Mouse (Mus musculus) layer of hippocampus, adult 18-20 months (tissue): Measurements from ENCODE around the gene Anks4b. TPM values are rescaled to one million over a fixed set of nuclear protein-coding genes. Genes with fewer than 3 reads are reported as not detected.

Source experiments
- DNase-seq, 2 experiments: peaks; one replicate each; pipeline ENCODE4 v3.0.0; 2022; ENCODE audit warnings: low spot score in 2 of 2
- total RNA-seq, 2 experiments: library from RNA; stranded (reverse); gene quantifications; 2 replicates each; pipeline ENCODE4 v1.2.3; 2021

Gene Anks4b
- total RNA-seq, 2 experiments from 2014 or later = 0.30 to 0.32 TPM

DNA sequence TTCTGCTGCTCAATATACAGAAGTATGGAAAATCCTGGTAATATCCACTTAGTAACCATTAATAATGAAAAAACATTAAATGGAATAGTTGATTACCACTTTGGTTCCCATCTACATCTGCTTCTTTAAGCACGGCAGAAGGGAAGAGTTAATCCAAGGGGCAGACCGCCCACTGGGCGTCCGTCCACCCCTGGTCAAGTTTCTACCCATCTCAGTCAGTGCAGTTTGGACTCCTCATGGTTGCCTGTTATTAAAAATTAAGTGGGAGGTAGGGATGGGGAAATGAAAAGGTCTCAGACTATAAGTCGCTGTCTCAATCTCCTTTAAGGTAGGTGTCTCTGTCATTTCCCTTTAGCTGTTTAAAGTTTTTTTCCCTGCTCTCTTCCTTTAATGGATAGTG lies 15.3 kb downstream of the Anks4b start:
- no peak for DNase-seq

DNA sequence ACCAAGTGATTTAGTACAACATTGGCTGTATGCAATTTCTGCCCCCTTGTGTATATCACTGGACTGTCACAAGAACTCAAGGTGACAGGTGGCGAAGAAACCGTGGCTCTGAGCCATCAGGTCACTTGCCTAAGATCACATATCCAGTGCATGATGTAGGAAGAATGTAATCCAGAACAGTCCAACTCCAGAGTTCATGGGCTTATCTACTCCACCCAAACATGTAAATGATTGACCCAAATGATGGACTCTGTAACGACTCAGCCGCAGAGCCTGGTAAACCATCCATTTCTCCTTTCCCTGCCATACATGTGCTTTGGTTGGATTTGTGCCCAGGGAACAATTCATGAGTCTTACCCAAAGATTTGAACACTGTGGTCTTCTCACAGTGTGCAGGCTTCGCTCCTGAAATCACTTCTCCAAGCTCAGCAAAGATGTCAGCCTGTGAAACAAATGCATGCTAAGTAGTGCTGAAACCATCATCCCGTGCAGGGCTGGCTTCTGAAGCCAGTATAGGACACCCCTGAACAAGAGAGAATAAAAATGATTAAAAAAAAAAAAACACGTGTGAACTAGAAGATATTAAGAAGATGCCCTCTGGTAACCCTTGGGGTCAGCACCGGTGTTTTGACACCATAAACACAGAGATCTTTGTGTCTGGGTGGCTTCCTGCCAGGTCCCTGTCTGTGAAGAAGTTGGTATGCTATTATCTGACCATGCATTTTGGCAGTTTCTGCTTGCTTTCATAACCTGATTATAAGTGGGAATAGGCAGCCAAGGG lies 15.9 kb downstream of the Anks4b start:
- no peak for DNase-seq

DNA sequence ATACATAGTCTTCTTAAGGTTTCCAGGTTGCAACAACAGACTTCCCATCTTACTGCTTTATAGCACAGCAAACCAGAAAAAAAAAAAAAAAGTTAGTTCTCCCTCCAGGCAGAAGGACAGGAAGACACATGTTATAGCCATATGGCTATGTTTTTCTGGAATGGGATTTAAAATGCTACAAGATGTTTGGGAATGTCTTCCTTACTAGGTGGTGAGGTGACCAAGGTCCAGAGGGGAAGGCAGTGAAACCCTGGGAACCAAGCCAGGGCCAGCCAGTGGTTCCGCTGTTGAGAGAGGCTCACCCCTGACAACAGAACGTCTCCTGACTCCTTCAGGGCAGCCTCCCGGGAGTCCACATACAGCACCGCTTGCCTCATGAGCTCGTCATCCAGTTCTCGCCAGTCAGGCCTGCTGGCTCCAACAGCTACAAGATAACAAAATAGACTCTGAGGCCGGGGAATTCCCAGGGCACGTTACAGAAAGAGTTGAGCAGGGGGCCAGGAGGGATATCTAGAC lies 16.6 kb downstream of the Anks4b start:
- no peak for DNase-seq

DNA sequence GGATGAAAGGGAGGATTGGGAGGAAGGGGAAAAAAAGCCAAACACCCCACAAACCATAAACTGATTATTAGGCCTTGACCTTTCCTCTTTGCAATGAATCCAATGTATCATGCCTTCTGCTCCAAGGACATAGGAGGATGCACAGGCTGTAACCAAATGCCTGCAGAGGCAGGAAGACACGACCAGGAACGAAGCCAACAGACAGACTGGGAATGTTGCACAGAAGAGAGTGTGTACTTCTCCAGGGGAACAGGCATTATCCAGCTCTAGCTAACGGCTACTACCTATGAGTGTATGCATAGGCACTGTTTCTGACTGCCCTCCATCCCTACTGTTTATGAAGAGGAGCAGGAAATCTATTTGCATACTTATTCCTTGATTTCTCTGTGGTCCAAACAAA lies 18.5 kb downstream of the Anks4b start:
- peak in 1 of 2 experiments; percentile 54 for DNase-seq

DNA sequence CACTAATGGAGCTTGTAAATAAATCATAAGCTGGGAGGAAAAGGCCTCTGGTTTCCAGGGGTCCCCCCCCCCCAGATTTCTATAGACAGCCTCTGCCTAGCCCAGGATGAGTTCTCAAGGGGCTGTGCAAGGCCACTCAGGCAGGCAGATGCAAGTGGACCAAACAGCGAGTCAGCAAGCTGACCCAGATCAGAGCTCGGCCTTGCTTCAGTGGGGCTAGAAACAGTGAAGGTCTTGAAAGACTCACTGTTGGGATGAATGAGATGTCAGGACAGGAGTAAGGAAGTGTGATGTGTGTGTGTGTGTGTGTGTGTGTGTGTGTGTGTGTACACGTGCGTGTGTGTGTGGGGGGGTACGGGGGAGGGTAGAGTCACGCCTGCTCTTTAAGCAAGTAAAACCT lies 19.2 kb downstream of the Anks4b start:
- no peak for DNase-seq

DNA sequence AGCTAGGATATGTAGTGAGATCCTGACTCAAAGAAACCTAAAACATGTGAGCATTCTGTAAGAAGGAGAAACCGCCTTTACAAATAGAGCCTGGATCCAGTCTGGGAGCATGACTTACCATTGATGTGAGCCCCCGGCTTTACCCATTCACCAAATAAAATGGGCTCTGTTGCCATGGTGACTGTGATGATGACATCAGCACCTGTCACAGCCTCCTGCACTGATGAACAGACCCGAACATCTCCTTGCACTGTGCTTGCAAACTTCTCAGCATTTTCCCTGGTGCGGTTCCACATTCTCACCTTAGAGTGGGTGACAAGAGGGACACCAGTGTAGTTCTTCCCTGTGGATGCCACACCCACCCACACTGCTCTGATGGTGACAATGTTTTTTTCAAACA lies 21.5 kb downstream of the Anks4b start:
- DNase-seq = no peak

DNA sequence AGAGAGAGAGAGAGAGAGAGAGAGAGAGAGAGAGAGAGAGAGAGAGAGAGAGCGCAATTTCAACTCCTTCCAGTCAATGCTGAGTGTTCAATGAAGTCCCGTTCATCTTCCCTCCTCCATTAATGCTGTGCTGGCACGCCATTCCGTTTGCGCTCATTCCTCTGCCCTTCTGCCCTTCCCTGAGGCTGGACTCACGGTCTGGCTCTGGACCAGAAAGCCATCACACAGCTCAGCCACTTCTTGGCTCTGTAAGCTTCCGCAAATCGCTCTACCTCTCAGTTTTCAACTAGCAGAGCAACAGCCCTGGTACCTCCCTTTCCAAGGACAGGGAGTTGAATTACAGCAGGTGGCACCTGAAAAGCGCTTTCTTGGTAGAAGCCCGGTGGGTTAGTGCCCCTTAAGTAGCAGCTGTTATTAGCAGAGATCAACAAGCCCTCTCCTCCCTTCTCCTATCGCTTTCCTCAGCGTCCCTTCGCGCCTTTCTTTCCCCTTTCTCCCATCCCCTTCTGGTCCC lies 27.6 kb downstream of the Anks4b start:
- DNase-seq = no peak

DNA sequence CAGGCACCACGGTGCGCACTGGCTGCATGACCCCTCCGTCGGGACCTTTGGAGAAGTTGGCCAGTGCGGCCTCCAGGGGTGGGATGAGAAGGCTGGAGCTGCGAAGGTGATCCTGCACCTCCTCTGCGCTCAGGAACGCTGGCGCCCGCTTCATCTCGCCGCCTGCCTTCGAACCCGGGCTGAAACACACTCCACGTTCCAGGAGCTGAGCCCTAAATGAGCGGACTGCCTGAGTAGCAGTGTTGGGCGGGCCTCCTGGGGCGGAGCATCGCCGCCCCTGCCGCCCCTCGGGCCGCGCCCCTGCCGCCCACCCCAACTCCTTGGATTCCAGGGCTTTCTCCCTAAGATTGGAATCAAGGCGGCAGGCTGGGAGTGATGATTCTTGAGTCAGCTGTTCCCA lies 28.1 kb downstream of the Anks4b start, which contains the start of gene Crym:
Gene Crym (minus strand): TSS at position 341 of the 400 bp plus-strand sequence.
- DNase-seq = peak; percentile 44 to 54

DNA sequence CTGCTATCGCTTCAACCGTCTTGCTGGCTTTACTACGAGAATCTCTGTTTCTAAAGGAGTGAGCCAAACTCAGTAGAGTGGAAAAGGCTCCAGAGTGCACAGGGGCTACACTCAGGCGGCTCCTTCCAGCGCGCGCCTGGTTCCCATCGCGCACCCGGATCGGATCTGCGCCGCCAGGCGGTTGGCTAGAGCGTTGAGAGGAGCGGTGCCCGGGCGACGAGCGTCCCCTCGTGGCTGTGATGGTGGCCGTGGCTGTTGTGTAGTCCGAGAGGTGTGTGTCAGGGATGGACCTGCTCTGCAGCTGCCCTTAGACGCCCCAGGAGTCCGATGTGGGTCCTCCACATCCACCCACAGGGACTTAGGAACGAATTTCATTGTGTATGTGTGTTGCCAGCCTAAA lies 30.1 kb downstream of the Anks4b start, which contains the start of gene Abca14:
Gene Abca14 (plus strand): TSS at position 173 of the 400 bp plus-strand sequence.
- peak; percentile 79 to 93 for DNase-seq

DNA sequence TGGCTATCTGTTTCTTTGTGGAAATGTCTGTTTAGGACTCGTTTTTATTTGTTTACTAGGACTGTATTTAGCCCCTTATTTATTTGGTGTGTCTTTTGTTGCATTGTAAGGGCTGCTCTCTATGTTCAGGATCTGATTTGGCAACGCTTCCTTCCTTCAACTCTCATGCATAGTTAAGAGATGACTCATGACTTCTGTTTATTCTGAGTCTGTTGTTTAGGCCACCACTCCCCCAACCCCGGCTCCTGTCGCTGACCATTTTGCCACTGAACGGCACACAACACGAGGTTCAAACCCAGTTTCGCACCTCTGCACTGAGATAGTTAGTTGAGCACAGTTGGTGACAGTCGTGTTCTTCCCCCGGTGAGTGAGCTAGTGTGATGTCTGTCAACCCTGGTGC lies 32.3 kb downstream of the Anks4b start:
- no peak for DNase-seq

DNA sequence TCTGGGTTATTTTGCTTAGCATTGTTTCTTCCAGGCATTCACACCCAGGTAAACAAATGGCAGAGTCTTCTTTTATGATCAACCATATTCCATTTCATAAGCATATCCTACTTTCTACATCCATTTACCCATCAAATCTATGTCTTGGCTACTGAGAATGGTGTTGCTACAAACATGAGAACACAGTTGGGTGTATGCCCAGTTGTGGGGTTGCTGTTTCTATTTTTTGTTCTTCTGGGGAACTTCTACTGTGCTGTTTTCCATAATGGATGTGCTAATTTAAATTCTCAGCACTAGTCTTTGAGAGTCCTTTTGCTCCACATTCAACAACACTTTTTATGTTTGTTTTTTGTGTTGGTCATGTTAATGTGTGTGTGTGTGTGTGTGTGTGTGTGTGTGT lies 54.9 kb downstream of the Anks4b start:
- DNase-seq = peak in 1 of 2 experiments; percentile 44

Other genes starting within 250 kb of the Anks4b start
- under 1 TPM; 0.20 to 0.52 TPM for gene Dnah3, start 78.6 kb upstream of the Anks4b start, total RNA-seq
- gene Tmem159, start 71.5 kb upstream of the Anks4b start, total RNA-seq = 10 to 100 TPM in 1 of 2 experiments, 1 to 10 TPM in 1; 9.6 to 12.8 TPM
- gene Zp2, start 28.6 kb upstream of the Anks4b start, total RNA-seq = under 1 TPM in 1 of 2 experiments, not detected in 1; 0.13 TPM
- gene Crym, start 28.3 kb downstream of the Anks4b start, total RNA-seq = 100 to 1,000 TPM; 255 to 271 TPM
- gene Abca14, start 30.1 kb downstream of the Anks4b start, total RNA-seq = not detected
- not detected for gene Abca15, start 154.8 kb downstream of the Anks4b start, total RNA-seq
- gene Abca16, start 235.8 kb downstream of the Anks4b start, total RNA-seq = not detected